Mouse (Mus musculus) T-cell, adult 2 months (primary cell): ENCODE measurements around the gene 4930519P11Rik.

Experiments used
- DNase-seq: peaks from one replicate; pipeline ENCODE4 v3.0.0; 2022; ENCODE audit warnings: low spot score

The 4930519P11Rik gene

DNA sequence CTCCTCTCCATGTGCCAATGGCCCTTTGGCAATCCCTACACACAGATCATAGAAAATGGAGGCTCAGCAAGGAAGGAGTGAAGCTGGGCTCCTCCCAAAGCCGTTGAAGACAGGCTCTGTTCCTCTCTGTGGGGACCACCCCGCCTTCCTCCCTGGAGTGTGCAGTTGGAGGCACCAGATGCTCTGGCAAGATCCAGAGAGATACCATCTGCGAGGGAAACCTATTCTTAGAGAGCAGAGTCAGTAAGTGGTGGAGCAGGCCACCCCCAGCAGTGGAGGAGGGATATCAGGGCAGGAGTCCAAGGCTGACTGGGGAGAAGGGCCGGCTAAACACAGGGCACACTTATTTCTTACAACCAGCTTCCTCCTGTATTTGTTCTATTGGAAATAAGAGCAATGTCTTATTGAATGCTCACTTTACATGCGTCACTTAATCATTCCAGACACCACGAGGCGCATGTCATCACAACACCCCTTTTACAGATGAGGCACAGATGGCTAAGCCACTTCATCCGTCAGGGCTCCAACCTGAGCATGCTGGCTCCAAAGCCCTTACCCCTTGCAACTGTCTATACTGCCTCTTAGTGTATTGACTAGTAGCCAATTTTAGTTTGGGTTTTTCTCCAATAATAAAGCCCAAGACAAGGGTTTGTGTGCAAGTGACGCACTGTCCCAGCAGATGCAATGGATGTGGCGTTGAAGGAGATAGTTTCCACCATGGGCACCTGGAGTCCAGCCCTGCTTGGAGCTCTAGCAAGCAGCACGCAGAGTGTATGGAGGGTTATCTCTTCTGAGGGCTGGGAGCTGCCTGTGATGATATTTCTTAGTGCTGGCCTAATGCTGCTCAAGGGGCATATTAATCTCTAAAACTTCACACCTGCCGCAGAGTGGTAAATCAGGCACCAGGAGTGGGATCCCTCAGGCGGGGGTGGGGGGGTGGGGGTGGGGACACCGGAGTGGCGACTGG is 29.0 kb downstream of the 4930519P11Rik start:
- DNase-seq, result no peak

DNA sequence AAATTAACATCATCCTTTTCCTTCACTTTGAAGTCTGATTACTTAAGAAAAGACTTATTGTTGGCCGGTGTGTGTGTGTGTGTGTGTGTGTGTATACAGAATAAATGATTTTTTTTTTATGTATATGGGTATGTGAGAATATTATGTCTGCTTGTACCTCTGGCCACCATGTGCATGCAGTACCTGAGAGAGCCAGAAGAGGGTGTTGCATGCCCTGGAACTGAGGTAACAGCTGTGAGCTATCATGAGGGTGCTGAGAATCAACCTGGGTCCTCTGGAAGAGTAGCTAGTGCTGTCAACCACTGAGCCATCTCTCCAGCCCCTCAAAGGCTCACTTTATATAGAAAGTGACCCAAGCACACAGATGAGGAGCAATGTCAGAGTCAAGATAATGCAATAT is 31.8 kb downstream of the 4930519P11Rik start:
- DNase-seq, result no peak

DNA sequence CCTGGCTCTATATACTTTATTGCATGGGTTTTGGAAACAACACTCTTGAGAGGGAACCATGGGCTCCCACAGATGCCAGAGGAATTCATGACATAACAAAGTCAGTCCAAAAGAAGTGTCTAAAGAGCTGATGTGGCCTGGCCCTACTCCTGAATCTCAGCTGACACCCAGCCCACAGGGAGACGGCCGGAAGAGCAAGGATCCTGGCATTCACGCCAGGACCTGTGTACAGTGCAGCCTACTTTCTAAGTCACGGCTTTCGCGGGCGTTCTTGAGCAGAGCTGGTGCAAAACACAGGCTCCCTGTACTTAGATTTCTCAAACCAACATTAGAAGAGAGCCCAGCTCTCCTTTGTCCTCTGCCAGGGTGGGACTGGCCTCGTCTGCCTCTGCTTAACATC is 32.7 kb downstream of the 4930519P11Rik start:
- no peak for DNase-seq

DNA sequence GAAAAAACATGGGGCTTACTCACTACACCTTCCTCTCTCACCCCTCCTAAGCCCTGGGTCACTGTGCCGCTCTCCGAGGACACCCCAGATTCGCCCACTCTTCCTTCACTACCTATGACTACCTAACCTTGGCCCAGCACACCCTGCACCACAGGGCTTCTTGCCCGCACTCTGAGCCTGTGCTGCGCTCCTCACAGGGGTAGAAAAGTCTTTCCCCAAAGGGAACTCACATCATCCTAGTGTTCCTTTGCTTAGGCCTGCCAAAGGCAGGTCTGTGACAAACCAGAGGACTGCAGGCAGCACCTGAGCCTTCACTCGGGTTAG is 35.5 kb downstream of the 4930519P11Rik start:
- DNase-seq, result no peak

DNA sequence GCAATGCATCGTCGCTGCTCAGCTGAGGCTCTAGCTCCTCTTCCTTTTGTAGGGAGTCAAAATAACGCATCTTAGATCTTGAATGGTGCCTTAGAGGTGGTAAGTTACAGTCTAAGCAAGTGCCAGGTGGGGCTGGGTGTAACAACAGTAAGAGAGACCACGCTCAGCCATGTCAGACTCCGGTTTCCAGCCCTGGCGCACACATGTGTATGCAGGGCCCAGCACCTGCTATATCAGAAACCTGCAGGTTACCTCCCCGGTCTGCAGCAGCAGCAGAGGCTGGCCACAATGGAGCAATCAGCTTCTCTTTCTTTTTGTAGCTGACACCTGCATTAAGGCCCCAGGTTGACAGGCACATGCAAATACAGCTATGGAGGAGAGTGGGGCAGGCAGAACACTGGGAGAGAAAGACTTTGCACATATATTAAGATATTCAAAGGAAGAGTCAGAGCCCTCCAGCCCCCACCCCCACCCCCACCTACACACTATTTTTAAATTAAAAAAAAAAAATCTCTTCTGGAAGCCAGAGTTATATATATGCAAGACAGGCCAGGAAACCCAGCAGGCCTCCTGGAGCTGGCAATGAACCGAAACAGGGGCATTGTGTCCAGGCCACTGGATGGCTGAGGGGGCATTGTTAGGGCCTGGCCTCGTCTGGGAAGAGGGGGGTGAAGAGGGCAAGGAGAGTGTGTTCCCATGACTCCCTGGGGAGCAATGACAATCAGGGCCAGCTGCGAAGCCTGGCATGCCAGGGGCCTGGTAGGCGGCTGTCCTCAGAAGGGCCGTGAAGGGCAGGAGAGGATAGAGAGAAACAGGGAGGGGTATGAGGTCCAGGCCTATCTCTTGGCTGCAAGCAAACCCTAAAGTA is 36.1 kb downstream of the 4930519P11Rik start:
- no peak for DNase-seq

DNA sequence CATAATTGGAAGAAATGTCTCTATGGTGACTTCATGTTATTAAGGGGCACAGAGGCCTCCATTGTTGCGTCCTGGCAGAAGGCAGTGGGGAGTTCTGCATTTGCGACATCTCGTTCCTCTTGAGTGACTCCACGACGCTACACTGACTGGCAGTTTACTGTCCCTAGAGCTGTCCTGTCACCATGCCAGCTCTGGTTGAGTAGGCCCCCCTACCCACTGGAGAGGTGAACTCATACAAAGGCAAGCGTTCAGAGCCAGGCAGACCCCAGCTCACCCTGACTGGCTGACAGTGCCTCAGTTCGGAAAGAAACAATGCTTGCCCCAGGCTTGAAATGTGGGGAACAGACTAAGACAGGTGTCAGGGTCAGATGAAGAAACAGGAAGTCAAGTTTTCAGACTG is 39.0 kb downstream of the 4930519P11Rik start:
- no peak for DNase-seq

DNA sequence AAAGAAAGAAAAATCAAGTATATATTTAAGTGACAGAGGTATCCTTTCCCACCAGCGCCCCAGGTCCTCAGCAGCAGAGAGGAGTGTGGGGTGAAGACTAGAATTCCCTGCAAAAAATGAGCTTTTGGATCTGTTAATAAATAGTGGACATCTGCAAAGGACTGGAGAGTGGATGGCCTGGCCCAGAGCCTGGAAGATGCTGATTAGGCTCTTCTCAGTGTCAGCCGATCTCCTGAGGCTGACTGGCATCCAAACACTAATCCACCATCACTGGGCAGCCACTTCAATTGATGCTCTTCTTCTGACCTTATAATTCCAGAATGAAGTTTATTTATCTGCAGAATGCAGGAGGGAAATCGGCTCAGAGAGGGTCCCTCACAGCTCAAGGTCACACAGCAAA is 40.2 kb downstream of the 4930519P11Rik start:
- no peak for DNase-seq

DNA sequence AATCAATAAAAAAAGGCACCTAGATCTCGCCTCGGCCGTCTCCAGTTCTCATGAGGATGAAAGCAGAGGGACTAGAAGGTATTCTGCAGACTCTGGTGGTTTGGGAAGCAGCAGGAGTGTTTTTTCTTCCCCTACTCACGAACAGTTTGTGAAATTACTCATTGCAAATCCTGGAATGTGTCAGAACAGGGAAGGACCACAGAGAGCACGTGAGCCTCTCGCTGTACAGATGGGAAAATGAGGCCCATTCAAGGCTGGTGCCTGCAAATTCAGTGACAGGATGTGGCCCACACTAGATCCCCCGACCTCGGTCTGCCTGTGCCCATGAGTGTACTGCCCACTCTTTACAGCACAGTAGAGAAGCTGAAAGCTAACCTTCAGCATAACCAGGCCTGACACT is 41.3 kb downstream of the 4930519P11Rik start:
- no peak for DNase-seq

DNA sequence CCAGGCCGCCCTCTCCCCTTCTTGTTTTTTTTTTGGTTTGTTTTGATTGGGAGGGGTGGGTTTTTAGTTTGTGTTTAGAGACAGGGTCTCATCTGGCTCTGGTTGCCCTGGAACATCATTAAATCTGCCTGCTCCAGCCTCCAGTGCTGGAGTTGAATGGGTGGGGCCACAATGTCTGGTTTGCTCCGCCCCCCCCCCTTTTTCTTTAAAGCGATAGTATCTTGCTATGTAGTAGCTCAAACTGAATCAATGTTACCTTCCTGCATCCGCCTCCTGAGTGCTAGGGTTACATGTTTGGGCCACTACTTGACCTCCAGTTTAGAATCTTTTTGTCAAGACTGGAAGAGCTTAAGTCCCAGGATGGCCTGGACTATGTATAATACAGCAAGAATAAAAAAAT is 42.0 kb downstream of the 4930519P11Rik start:
- DNase-seq, result no peak

DNA sequence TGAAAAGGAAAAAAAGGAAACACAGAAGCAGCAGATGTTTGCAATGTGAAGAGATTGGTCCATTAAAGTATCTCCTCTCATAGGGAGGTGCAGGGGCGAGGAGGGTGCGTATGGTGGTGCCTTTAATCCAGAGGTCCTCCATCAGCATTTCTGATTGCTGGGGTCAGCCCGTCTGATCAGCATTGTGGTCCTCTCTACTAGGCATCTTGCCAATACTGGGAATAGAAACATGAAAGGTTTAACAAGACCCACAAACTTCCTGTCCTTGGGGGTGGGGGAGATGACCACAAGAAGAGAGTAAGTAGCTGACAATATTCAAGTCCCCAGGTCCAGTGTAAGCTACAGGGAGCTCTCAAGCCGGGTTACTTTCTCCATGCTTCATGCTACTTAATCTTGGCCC is 42.6 kb downstream of the 4930519P11Rik start:
- no peak for DNase-seq

DNA sequence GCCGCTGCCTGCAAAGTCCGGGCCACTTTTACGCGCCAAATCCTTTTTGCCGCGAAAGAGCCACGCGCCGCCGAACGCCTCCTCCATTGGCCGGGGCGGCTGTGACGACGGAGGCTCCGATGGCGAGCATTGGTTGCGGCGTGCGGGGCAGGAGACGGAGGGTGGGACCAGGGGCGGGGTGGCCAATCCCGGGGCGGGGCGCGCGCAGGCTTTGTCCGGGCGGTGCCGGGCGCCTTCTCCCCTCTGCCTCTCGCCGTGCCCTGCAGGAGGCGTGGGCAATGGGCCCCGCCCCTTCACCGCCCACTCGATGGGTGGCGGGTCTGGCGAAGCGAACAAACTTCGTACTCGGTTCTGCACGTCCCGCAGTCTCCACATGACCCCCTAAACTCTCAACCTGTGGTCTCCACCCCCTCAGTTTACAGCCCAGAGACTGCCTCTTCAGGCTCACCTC is 43.4 kb downstream of the 4930519P11Rik start, which contains the start of gene E2f1:
Gene E2f1, minus strand, starts transcription at position 57 of the 451 bp plus-strand sequence.
- peak; percentile 94 for DNase-seq

DNA sequence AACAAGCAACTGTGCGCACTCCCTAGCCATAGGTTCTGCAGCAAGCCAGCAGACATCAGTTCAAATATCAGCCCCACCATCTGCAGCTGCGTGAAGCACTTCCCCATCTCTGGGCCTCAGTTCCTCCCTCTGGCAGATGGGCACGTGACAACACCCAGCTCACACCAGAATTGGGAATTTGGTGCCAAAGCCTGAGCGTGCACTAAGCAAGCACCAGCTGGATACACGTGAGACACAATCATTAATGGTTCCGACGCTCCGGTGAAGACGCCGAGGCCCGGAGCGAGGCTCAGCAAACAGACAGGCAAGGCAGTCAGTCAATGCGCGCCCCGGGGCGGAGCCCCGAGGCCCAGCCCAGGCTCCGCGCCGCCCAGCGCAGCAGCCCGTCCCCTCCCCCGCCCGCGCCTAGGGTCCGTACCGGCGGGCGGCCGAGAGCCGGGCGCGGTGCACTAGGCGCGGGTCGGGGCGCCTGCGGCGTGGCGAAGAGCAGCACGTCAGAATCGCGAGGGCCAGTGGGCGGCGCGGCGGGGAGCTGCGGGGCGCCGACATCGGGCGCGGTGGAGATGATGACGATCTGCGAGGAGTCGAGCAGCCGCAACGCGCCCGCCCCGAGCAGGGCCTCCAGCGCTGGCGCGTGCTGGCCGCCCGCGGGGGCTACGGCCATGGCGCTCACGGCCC is 44.0 kb downstream of the 4930519P11Rik start:
- DNase-seq, result no peak

DNA sequence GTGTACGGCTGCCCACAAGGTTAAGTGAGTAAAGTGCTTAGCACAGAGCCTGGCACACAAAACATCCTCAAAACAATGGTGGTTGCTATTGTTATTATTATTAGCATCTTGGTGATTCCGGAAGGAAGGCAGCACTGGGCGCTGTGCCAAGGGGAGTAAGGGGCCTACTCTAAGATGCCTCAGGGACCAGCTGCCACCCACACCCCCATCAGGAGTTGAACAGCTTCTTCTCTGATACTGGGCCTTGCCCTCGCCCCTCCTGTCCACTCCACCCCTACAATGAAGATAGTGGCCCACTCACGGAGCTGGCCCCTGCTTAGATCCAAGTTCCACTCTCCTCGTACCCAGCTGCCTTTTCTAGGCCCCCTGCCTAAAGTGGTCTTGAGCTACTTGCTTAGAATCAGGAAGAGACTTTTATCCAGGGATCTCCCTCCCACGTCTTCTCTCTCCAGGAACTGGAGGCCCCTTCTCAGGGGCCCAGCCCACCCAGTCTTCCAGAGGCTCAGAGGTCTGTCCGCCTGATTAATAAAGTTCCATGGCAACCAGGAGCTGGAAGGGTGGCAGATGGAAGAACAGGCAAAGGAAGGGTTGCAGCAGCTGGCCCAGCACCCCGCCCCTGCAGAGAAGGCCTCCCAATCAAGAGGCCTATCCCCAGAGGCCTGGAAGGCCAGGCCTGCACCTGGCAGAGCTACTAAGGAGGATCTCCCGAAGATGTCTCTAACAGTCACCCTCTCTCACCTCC is 44.7 kb downstream of the 4930519P11Rik start:
- no peak for DNase-seq

DNA sequence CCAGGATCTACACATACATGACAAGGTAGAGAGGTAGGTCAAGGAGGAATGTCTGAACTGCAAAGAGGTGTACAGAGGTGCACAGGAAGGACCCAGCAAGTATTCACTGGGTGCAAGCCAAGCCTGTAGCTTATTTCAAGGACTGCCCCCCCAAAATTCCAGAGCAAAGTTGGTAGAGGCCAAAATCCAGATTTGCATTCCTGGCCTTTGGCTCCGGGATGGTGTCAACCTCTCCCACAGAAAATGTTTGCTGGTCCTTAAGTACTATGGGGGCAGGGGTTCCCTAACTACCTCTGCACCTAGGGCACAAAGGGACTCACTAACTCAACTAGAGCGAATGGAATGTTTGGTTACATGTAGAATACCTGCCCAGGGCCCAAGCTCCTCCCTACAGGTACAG is 45.5 kb downstream of the 4930519P11Rik start:
- DNase-seq, result no peak

DNA sequence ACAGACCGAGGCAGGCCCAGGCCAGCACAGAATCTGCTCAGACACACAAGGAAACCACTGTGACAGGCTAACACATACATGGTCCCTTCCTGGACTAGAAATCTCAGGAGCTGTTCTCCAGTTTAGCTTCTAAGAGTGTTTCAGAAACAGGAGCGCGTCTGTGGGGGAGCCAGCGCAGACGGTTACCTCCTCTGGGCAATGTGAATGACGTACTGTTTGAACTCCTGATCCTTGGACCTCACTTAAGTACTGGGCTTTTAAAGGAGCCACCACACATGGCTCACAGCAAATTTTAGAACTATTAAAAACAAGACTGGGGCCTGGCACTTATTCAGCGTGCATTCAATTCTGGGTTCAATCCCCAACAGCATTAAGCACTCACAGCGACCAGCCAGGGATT is 46.6 kb downstream of the 4930519P11Rik start:
- no peak for DNase-seq

DNA sequence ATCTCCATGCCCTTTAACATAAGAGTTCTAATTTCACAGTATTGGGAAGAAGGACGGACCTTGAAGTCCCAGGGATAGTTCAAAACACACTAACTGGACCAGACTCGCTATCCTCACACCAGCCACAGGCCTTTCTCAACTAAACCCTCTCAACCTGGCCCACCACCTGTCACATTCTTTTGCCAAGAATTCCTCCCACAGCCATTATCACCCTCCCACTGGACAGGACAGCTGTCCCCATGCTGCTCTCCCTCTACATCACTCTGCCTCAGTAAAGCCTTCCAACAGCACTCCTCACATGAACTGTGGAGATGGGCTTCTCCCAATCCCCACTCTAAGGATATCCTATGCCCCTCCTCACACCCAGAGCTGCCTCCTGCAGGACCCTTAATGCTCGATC is 47.7 kb downstream of the 4930519P11Rik start:
- no peak for DNase-seq

DNA sequence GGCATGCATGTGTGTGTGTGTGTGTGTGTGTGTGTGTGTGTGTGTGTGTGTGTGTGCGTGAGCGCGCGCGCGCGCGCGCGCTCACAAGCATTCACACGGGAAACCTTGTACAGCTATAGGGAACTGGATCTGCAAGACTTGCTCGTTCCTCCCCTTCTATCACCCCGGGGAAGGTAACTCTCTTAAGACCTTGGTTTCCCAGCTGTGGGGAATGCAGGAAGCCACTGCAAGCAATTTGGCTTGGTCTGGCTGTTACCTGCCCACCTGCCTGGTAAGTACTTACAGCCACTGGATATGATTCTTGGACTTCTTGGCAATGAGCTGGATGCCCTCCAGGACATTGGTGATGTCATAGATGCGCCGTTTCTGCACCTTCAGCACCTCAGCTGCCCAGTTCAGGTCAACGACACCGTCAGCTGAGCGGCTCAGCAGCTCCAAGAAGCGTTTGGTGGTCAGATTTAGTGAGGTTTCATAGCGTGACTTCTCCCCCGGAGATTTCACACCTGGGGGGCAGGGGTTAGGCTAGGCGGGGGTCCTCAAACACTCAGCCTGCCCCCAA is 49.5 kb downstream of the 4930519P11Rik start:
- DNase-seq, result no peak
